Mouse (Mus musculus) hindbrain, embryonic 11.5 days (tissue): ENCODE results near the gene 1810046K07Rik. TPM values are rescaled to one million over a fixed set of nuclear protein-coding genes. Genes with fewer than 3 reads are reported as not detected.

ENCODE experiments used
- ATAC-seq: fragments of 200-750 bp; cut with Nextera tagmentation; 2 replicates; pipeline ENCODE4 v1.8.0; 2017; ENCODE audit warnings: mild to moderate bottlenecking, moderate TSS enrichment, moderate library complexity; ENCODE audit not compliant: low FRiP score
- DNase-seq: peaks from one replicate; pipeline ENCODE4 v3.0.0-alpha.2; 2015; ENCODE audit warnings: low spot score
- H3K27ac ChIP-seq: fragments of 300-500 bp; sonication (generic); 2 replicates; pipeline ENCODE4 v1.5.1; 2014; ENCODE audit warnings: mild to moderate bottlenecking, low read depth, low read length
- H3K27me3 ChIP-seq: fragments of 300-500 bp; sonication (generic); 2 replicates; pipeline ENCODE4 v1.6.1; 2014; ENCODE audit warnings: mild to moderate bottlenecking, low read length, moderate library complexity, mixed read lengths; ENCODE audit not compliant: control insufficient read depth, insufficient read depth
- H3K36me3 ChIP-seq: fragments of 300-500 bp; sonication (generic); 2 replicates; pipeline ENCODE4 v1.6.1; 2014; ENCODE audit warnings: mild to moderate bottlenecking, low read length, moderate library complexity, mixed read lengths; ENCODE audit not compliant: control insufficient read depth, insufficient read depth
- H3K4me1 ChIP-seq: fragments of 300-500 bp; sonication (generic); replicated peaks from 2 replicates; pipeline ENCODE4 v1.6.1; 2014; ENCODE audit warnings: low read length, mixed read lengths; ENCODE audit not compliant: control insufficient read depth, insufficient read depth
- H3K4me2 ChIP-seq: fragments of 300-500 bp; sonication (generic); replicated peaks from 2 replicates; pipeline ENCODE4 v1.6.1; 2014; ENCODE audit warnings: mild to moderate bottlenecking, low read depth, low read length
- H3K4me3 ChIP-seq: fragments of 300-500 bp; sonication (generic); 2 replicates; pipeline ENCODE4 v1.5.1; 2014; ENCODE audit warnings: low read depth, low read length
- H3K9ac ChIP-seq: fragments of 300-500 bp; sonication (generic); 2 replicates; pipeline ENCODE4 v1.6.1; 2014; ENCODE audit warnings: low read depth, low read length
- H3K9me3 ChIP-seq: fragments of 300-500 bp; sonication (generic); 2 replicates; pipeline ENCODE4 v1.6.1; 2016; ENCODE audit warnings: low read length; ENCODE audit not compliant: control insufficient read depth
- WGBS: fragments of 180-500 bp; shearing (Covaris S2); extraction: QIAGEN DNeasy Blood & Tissue Kit; methylation state at CpG from one replicate; pipeline ENCODE4 v1.1.7; 2014; 5-methylcytosine and 5-hydroxymethylcytosine counted together
- polyA plus RNA-seq: library from polyadenylated mRNA; unstranded; fragments of >200 nt; fragmentation: Nextera tagmentation; extraction: Ambion mirVana; gene quantifications from 2 replicates; pipeline ENCODE4 v1.2.1, GENCODE M21; 2014

The 1810046K07Rik gene
- polyA plus RNA-seq, 1 experiment from 2014 or later: not detected

DNA sequence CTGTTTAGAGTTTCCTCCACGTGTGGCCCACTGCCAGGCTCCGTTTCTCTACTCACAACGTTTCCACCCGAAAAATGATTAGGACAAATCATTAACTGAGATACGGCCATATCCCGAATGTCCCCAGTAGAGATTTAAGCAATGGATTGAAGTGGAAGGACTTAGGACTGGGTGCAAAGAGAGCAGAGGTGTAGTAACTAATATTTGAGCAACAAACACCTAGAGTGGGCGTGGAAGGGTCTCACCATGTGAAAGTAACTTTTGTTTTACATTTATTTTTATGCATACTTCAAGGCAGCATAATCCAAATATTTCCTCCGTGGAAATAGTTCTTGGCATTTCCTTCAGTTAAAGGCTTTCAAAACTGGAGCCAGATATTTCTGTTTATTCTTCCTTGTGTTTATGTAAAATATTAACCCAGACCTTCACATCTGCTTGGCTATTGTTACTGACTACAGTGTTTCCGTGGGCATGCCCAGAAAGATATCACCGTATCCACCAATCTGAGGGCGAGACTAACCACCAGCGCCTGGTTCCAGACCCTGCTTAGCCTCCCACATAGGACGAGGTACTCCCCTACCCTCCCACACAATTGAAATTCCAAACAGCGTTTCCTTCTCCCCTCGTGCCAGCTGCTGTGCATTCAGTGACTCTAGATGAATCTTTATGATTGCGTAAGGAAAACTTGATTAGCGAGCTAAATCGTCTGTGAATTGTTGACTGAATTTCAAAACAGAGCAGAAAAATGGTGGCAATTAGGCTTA lies 16.0 kb downstream of the 1810046K07Rik start:
- WGBS: 75% methylated on average over 18 of the region's 18 CpGs
- Histone ChIP-seq H3K9me3 (no peaks in the 10 kb centered on the region), H3K4me1 (no peaks in the 10 kb centered on the region), H3K4me2 (no peak overlapping the region), H3K4me3 (no peak overlapping the region), H3K9ac (no peak overlapping the region), H3K27ac (no peak overlapping the region), H3K36me3 (no peaks in the 10 kb centered on the region), H3K27me3 (no peaks in the 10 kb centered on the region)
- ATAC-seq (no peak), DNase-seq (no peak)

DNA sequence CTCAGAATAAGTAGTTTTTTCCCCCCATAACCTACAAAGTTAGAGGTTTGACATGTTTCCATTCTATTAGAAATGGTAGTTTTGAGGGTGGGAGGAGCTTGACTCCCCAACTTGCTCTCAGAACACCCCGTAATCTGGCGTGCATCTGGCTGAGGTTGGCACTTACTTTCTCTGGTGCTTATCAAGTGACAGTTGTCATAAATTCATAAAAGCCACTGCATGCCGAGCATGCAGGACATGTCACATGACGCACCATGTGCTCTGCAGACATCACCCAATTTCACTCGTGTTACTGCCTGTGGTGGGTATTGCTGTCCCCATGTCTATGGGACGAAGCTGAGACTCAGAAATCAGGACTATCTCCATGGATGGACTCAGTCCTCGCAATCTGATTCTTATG lies 18.2 kb downstream of the 1810046K07Rik start:
- no peaks in the 10 kb centered on the region for H3K27me3 ChIP-seq
- H3K27ac ChIP-seq: no peak overlapping the region
- H3K9me3 ChIP-seq: no peaks in the 10 kb centered on the region
- H3K4me2 ChIP-seq: no peak overlapping the region
- no peaks in the 10 kb centered on the region for H3K36me3 ChIP-seq
- H3K4me3 ChIP-seq: no peak overlapping the region
- ATAC-seq (no peak), DNase-seq (no peak)
- 86% methylated on average over 7 of the region's 7 CpGs for WGBS
- H3K9ac ChIP-seq: no peak overlapping the region
- H3K4me1 ChIP-seq: no peaks in the 10 kb centered on the region

DNA sequence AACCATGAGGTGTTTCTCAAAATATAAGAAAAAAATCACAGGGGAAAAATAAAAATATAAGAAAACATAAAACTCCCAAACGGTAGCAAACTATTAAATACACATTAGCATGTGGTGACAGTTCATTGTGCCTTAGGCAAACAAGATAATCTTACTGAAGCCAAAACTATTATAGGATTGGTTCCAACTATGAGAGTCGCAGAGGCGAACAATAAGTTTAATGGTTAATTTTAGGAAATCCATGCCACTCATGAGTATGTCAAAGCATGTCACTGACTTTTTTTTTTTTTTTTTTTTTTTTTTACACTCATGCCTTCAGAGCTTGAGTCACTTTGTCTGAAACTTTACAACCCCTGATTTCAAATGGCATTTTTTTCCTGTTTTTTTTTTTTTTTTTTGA lies 22.4 kb downstream of the 1810046K07Rik start:
- WGBS: 95% methylated on average over 3 of the region's 3 CpGs
- no peaks in the 10 kb centered on the region for H3K27me3 ChIP-seq

DNA sequence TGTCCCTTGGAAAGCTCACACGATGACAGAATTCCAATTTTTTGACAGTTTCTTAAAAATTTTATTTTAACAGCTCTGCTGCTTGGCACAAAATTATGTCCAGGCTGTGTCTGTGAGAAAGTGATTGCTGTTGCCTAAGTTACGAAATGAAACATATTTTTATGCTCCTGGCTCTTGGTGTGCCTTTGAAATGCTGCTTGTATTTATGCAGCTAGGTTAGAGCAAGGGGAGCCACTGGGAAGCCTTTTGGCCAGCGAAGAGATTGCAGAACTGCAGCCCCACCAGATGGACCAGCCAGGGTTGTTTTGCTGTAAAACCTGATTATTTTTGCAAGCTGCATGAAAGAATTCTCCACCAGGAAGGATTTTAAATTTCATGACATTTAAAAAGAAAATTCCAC lies 23.6 kb downstream of the 1810046K07Rik start:
- no peak overlapping the region for H3K4me3 ChIP-seq
- H3K27me3 ChIP-seq: no peaks in the 10 kb centered on the region
- no peak for DNase-seq
- H3K9ac ChIP-seq: no peak overlapping the region
- ATAC-seq: no peak
- H3K9me3 ChIP-seq: no peaks in the 10 kb centered on the region
- no peaks in the 10 kb centered on the region for H3K4me1 ChIP-seq
- no peaks in the 10 kb centered on the region for H3K36me3 ChIP-seq
- no peak overlapping the region for H3K27ac ChIP-seq
- H3K4me2 ChIP-seq: no peak overlapping the region
- 83% methylated on average over 3 of the region's 3 CpGs for WGBS

More for the DNA sequence above, 22.4 kb downstream of the 1810046K07Rik start:
- no peak overlapping the region for H3K4me3 ChIP-seq
- no peaks in the 10 kb centered on the region for H3K36me3 ChIP-seq
- no peak overlapping the region for H3K27ac ChIP-seq
- H3K9ac ChIP-seq: no peak overlapping the region
- DNase-seq: no peak
- no peaks in the 10 kb centered on the region for H3K4me1 ChIP-seq
- H3K9me3 ChIP-seq: no peaks in the 10 kb centered on the region
- H3K4me2 ChIP-seq: no peak overlapping the region
- ATAC-seq: no peak

DNA sequence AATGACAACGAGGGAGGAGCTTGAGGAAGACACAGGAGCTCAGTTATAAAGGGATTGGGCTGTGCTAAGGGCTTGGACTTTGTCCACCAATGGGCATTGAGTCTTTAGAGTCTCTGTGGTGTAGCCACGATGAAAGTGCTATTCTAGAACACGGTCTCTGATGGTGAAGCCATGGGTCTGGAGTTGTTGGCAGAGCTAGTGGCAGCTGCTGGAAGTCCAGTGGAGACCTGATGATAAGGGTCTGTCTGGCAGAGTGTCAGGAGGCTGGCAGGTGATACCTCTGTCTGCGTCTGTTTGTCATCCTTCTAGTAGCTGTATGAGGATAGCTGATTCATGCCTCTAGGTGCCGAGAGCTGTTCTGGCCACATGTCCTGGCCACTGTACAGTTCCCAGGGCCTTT lies 24.7 kb downstream of the 1810046K07Rik start:
- H3K36me3 ChIP-seq: no peaks in the 10 kb centered on the region
- no peak overlapping the region for H3K4me2 ChIP-seq
- no peaks in the 10 kb centered on the region for H3K4me1 ChIP-seq
- no peak for ATAC-seq
- no peaks in the 10 kb centered on the region for H3K9me3 ChIP-seq
- H3K4me3 ChIP-seq: no peak overlapping the region
- no peak for DNase-seq
- no peak overlapping the region for H3K9ac ChIP-seq
- H3K27ac ChIP-seq: no peak overlapping the region
- 86% methylated on average over 5 of the region's 5 CpGs for WGBS
- H3K27me3 ChIP-seq: no peaks in the 10 kb centered on the region

DNA sequence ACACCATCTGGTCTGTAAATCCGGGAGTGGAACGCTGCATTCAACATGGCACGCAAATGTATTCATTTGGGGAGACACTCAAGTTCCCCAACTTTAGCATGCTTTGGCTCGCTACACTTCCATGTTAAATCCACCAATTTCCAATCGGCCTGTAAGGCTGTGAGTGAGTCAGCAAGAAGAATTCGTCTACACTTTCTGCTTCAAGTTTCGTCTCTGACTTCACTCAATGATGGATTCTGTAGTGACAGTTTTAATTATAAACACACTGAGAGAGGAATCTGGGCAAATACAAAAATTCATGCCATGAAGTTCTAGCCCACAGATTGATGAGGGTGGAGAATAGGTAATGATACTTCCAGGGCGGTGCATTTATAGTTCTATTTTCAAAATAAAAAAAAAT lies 35.2 kb downstream of the 1810046K07Rik start:
- Histone ChIP-seq H3K9ac (no peak overlapping the region), H3K9me3 (no peaks in the 10 kb centered on the region), H3K27ac (no peak overlapping the region), H3K27me3 (no peaks in the 10 kb centered on the region), H3K36me3 (no peaks in the 10 kb centered on the region), H3K4me1 (no peaks in the 10 kb centered on the region), H3K4me3 (no peak overlapping the region), H3K4me2 (no peak overlapping the region)
- DNase-seq (no peak), ATAC-seq (no peak)
- 78% methylated on average over 8 of the region's 8 CpGs for WGBS

DNA sequence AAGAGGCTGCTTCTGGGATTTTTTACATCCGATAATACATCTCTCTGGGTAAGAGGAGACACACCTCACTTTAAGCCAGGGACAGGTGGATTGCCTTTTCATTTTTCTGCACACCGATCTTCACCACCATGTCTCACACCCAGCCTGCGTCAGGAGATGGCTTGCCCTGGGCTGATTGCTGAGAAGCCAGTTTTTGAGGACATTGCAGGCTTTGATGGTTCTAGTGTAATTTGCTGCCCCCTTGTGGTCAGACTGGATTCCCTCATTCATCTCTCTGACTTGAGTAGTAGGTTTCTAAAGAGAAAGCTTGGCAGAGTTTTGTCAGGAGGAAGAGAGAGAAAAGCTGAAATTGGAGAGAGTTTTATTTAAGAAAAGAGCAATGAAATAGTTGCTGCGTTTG lies 36.0 kb downstream of the 1810046K07Rik start:
- H3K9ac ChIP-seq: no peak overlapping the region
- no peak overlapping the region for H3K27ac ChIP-seq
- H3K27me3 ChIP-seq: no peaks in the 10 kb centered on the region
- no peak overlapping the region for H3K4me3 ChIP-seq
- H3K9me3 ChIP-seq: no peaks in the 10 kb centered on the region
- no peaks in the 10 kb centered on the region for H3K36me3 ChIP-seq
- DNase-seq: peak; percentile 91
- 0 out of 2 replicates have a peak, but pooled peaks have one; percentile 47 for ATAC-seq
- H3K4me1 ChIP-seq: no peaks in the 10 kb centered on the region
- H3K4me2 ChIP-seq: no peak overlapping the region
- 36% methylated on average over 4 of the region's 4 CpGs for WGBS

DNA sequence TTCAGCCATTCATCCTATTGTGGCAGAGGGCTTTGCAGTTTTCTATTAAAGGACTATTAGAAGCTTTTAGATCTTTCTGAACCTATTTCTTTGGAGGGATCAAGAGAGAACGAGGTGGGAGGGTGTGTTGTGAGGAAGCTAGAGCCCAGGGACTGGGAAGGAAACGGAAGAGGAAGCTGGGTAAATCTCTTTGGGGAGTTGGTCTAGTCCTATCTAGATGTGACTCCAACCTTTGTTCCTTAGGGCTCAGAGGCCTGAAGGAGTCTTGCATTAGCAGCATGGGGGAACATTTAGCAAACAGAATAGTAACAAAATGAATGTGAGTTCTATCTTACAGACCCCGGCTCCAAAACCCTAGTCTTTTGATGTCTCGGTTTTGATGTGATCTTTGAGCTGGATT lies 37.7 kb downstream of the 1810046K07Rik start:
- no peak for DNase-seq
- Histone ChIP-seq H3K4me2 (no peak overlapping the region), H3K36me3 (no peaks in the 10 kb centered on the region), H3K4me1 (no peaks in the 10 kb centered on the region), H3K27me3 (no peaks in the 10 kb centered on the region), H3K9ac (no peak overlapping the region), H3K4me3 (no peak overlapping the region), H3K9me3 (no peaks in the 10 kb centered on the region), H3K27ac (no peak overlapping the region)
- 81% methylated on average over 4 of the region's 4 CpGs for WGBS
- no peak for ATAC-seq

DNA sequence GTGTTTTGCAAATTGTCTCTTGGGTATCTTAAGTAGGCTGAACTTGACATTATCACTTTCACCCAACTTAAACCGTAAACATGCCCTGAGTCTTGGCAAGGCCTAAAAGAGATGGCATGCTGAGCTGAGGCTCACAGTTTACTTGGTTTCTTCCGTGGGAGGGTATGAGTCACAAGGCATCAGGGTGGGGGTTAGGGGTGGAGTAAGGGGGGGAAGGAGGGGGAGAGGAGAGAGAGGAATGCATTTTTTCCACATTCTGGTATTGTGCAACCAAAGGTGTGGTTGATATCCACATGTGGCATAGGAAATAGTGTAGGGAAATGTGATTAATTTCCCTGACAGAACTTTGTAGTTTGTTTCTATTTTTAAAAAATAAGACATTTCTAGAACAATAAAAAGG lies 42.6 kb downstream of the 1810046K07Rik start:
- H3K27ac ChIP-seq: no peak overlapping the region
- H3K4me3 ChIP-seq: no peak overlapping the region
- no peaks in the 10 kb centered on the region for H3K4me1 ChIP-seq
- no peaks in the 10 kb centered on the region for H3K9me3 ChIP-seq
- DNase-seq (no peak), ATAC-seq (no peak)
- H3K4me2 ChIP-seq: no peak overlapping the region
- H3K27me3 ChIP-seq: no peaks in the 10 kb centered on the region
- no peaks in the 10 kb centered on the region for H3K36me3 ChIP-seq
- H3K9ac ChIP-seq: no peak overlapping the region
- 58% methylated on average over 2 of the region's 2 CpGs for whole genome bisulfite sequencing
